Mouse (Mus musculus) layer of hippocampus, adult 6 months (tissue): Measurements from ENCODE around the gene Gm17584. TPM values are rescaled to one million over a fixed set of nuclear protein-coding genes. Genes with fewer than 3 reads are reported as not detected.

ENCODE experiments used
- long read RNA-seq, 2 experiments: library from polyadenylated mRNA; unstranded; transcript quantifications; one replicate each; pipeline ENCODE4 v2.0.0; 2019 to 2020
- polyA plus RNA-seq: library from polyadenylated mRNA; unstranded; fragments of <200 nt; fragmentation: Nextera tagmentation; gene quantifications from 2 replicates; pipeline ENCODE4 v1.2.3, GENCODE M21; 2021

Gene Gm17584
- polyA plus RNA-seq: not detected in 2 replicates
- long read RNA-seq, experiment 1: 0 reads
- long read RNA-seq, experiment 2: 0 reads

GRCm38 (mm10) chrX:124500263-124500662 is at the start of gene Gm17584:
Gene Gm17584, plus strand, starts transcription at chrX:124500563.

Other genes starting within 250 kb of the Gm17584 start
- gene Gm17469, start 129.3 kb downstream of the Gm17584 start, polyA plus RNA-seq: not detected in 2 replicates